Mouse (Mus musculus) gastrocnemius, postnatal 36 days (tissue): ENCODE measurements around the gene 1700109H08Rik. TPM values are rescaled to one million over a fixed set of nuclear protein-coding genes. Genes with fewer than 3 reads are reported as not detected.
A peak's percentile ranks its signal among the peaks of the same experiment; 100 is the strongest.
"Not testable (repeated sequence)": the region's sequence is repeated elsewhere in the genome, so short reads cannot be mapped to it uniquely, and the experiment has no call there.

Experiments
- DNase-seq, 2 experiments: peaks; one replicate each; pipeline ENCODE4 v3.0.0; 2022
- intact Hi-C: fragments of 180-260 bp; cut with DNase I; formaldehyde crosslinking; loops from one replicate; pipeline ENCODE4 v1.15.1; 2025
- total RNA-seq, 2 experiments: library from RNA; stranded (reverse); gene quantifications; 2 replicates each; pipeline ENCODE4 v1.2.3; 2021

The 1700109H08Rik gene
- total RNA-seq, 2 experiments from 2014 or later: 3.9 to 5.5 TPM

- peak; percentile 70 to 75 for DNase-seq
- intact Hi-C loops: loop anchor here (5.0 kb wide), 1 partner anchor 51 kb away; no protein-coding TSS in a partner anchor
These were observed 25.0 kb downstream of the 1700109H08Rik start, which contains the start of gene Rbm48 for GRCm38 (mm10) chr5:3596399-3596766. Gene Rbm48 (minus strand): TSS chr5:3596585.

- no peak for DNase-seq
- intact Hi-C loops: loop anchor here (5.0 kb wide), 1 partner anchor 50 kb away; no protein-coding TSS in a partner anchor
These were observed 25.8 kb downstream of the 1700109H08Rik start for GRCm38 (mm10) chr5:3597171-3597570.

GRCm38 (mm10) chr5:3598766-3599165 is 27.4 kb downstream of the 1700109H08Rik start:
- no peak for DNase-seq
- intact Hi-C loops: loop anchor here (5.0 kb wide), 1 partner anchor 49 kb away; no protein-coding TSS in a partner anchor

GRCm38 (mm10) chr5:3600298-3600697 is 28.9 kb downstream of the 1700109H08Rik start:
- no peak for DNase-seq
- intact Hi-C loops: no loop called here

GRCm38 (mm10) chr5:3600790-3601189 is 29.4 kb downstream of the 1700109H08Rik start:
- intact Hi-C loops: no loop called here
- DNase-seq: no peak

GRCm38 (mm10) chr5:3607114-3607513 is 35.7 kb downstream of the 1700109H08Rik start:
- DNase-seq: no peak
- intact Hi-C loops: no loop called here

- no peak for DNase-seq
- intact Hi-C loops: no loop called here
These were observed 37.9 kb downstream of the 1700109H08Rik start for GRCm38 (mm10) chr5:3609241-3609640.

GRCm38 (mm10) chr5:3611835-3612234 is 40.5 kb downstream of the 1700109H08Rik start:
- intact Hi-C loops: not testable (repeated sequence)

GRCm38 (mm10) chr5:3620486-3620885 is 49.1 kb downstream of the 1700109H08Rik start:
- DNase-seq: no peak
- intact Hi-C loops: no loop called here

More at GRCm38 (mm10) chr5:3611835-3612234, 40.5 kb downstream of the 1700109H08Rik start:
- DNase-seq: not testable (repeated sequence)

GRCm38 (mm10) chr5:3630055-3630454 is 58.7 kb downstream of the 1700109H08Rik start:
- intact Hi-C loops: no loop called here
- no peak for DNase-seq

GRCm38 (mm10) chr5:3631512-3632271 is 60.3 kb downstream of the 1700109H08Rik start:
- intact Hi-C loops: no loop called here
- DNase-seq: no peak

GRCm38 (mm10) chr5:3632285-3632684 is 60.9 kb downstream of the 1700109H08Rik start:
- no peak for DNase-seq
- intact Hi-C loops: no loop called here

- intact Hi-C loops: no loop called here
- no peak for DNase-seq
These were observed 61.9 kb downstream of the 1700109H08Rik start for GRCm38 (mm10) chr5:3633315-3633714.

- intact Hi-C loops: no loop called here
- DNase-seq: no peak
These were observed 62.6 kb downstream of the 1700109H08Rik start for GRCm38 (mm10) chr5:3633951-3634350.

Other genes with a start within 250 kb of the 1700109H08Rik start
- 1 to 10 TPM; 1.4 to 2.1 TPM for gene Cdk6, start 230.1 kb upstream of the 1700109H08Rik start, total RNA-seq
- gene Fam133b, start 27.7 kb upstream of the 1700109H08Rik start, total RNA-seq: 10 to 100 TPM; 11.6 to 14.9 TPM
- gene Pex1, start 24.5 kb downstream of the 1700109H08Rik start, total RNA-seq: 1 to 10 TPM; 6.9 to 7.3 TPM
- gene Rbm48, start 25.0 kb downstream of the 1700109H08Rik start, total RNA-seq: 1 to 10 TPM; 4.7 to 5.7 TPM
- not detected for gene Tmbim7, start 79.6 kb downstream of the 1700109H08Rik start, total RNA-seq
- gene Gatad1, start 85.6 kb downstream of the 1700109H08Rik start, total RNA-seq: 10 to 100 TPM; 69.2 to 87.0 TPM
- 10 to 100 TPM; 14.6 to 15.2 TPM for gene Ankib1, start 231.4 kb downstream of the 1700109H08Rik start, total RNA-seq
- 10 to 100 TPM; 13.7 to 14.5 TPM for gene Krit1, start 231.6 kb downstream of the 1700109H08Rik start, total RNA-seq